Mouse (Mus musculus) embryo, embryonic 10 days (tissue): ENCODE measurements around the gene Zbtb48.
"Not testable (repeated sequence)": the region's sequence is repeated elsewhere in the genome, so short reads cannot be mapped to it uniquely, and the experiment has no call there.

Source experiments
- DNase-seq: peaks from one replicate; pipeline ENCODE4 v3.0.0-alpha.2; 2015; ENCODE audit warnings: low spot score

Zbtb48 gene

GRCm38 (mm10) chr4:152027524-152027923 lies at the start of gene Zbtb48:
Gene Zbtb48 (minus strand): TSS chr4:152027671.
- peak; percentile 98 for DNase-seq

GRCm38 (mm10) chr4:152077191-152077590 lies 49.7 kb upstream of the Zbtb48 start:
- DNase-seq = no peak

GRCm38 (mm10) chr4:152074548-152074947 lies 47.1 kb upstream of the Zbtb48 start:
- DNase-seq = no peak

GRCm38 (mm10) chr4:152073715-152074114 lies 46.2 kb upstream of the Zbtb48 start:
- no peak for DNase-seq

- no peak for DNase-seq
These were observed 45.2 kb upstream of the Zbtb48 start for GRCm38 (mm10) chr4:152072655-152073054.

GRCm38 (mm10) chr4:152072121-152072601 lies 44.7 kb upstream of the Zbtb48 start, which contains the start of gene Plekhg5:
Gene Plekhg5 (plus strand): TSS chr4:152072498.
- no peak for DNase-seq

GRCm38 (mm10) chr4:152070494-152071396 lies 43.3 kb upstream of the Zbtb48 start:
- no peak for DNase-seq

- no peak for DNase-seq
These were observed 41.8 kb upstream of the Zbtb48 start for GRCm38 (mm10) chr4:152069245-152069644.

- no peak for DNase-seq
These were observed 40.8 kb upstream of the Zbtb48 start for GRCm38 (mm10) chr4:152068166-152068724.

- no peak for DNase-seq
These were observed 39.8 kb upstream of the Zbtb48 start for GRCm38 (mm10) chr4:152067280-152067679.

- no peak for DNase-seq
These were observed 35.1 kb upstream of the Zbtb48 start for GRCm38 (mm10) chr4:152062390-152063110.

GRCm38 (mm10) chr4:152044609-152045008 lies 17.1 kb upstream of the Zbtb48 start:
- DNase-seq = no peak

- DNase-seq = no peak
These were observed 15.7 kb upstream of the Zbtb48 start for GRCm38 (mm10) chr4:152043171-152043570.

GRCm38 (mm10) chr4:152041924-152042641 lies 14.6 kb upstream of the Zbtb48 start:
- DNase-seq = no peak

- no peak for DNase-seq
These were observed 12.4 kb upstream of the Zbtb48 start for GRCm38 (mm10) chr4:152039831-152040310.

- DNase-seq = peak; percentile 91
These were observed 11.7 kb upstream of the Zbtb48 start, which contains the start of gene Nol9 for GRCm38 (mm10) chr4:152038985-152039830. Gene Nol9 (plus strand): TSS chr4:152039321.

- DNase-seq = no peak
These were observed 10.9 kb upstream of the Zbtb48 start, which contains the start of gene Tas1r1 for GRCm38 (mm10) chr4:152038225-152038984. Gene Tas1r1 (minus strand): TSS chr4:152038568.

GRCm38 (mm10) chr4:152036464-152036863 lies 9.0 kb upstream of the Zbtb48 start:
- DNase-seq = not testable (repeated sequence)

- DNase-seq = no peak
These were observed 5.5 kb upstream of the Zbtb48 start for GRCm38 (mm10) chr4:152032922-152033321.

- DNase-seq = no peak
These were observed 2.5 kb upstream of the Zbtb48 start for GRCm38 (mm10) chr4:152029997-152030396.
